Mouse (Mus musculus): ENCODE measurements around the gene Apol6. TPM values are rescaled to one million over a fixed set of nuclear protein-coding genes. Genes with fewer than 3 reads are reported as not detected.

Gene Apol6
- polyA plus RNA-seq, 1 experiment = not detected

- no peak for TF ChIP-seq POLR2A (IDR thresholded peaks at IDR 0.05; ENCODE audit: insufficient read depth, low read depth, low read length)
- no peak for TF ChIP-seq CTCF (IDR thresholded peaks at IDR 0.05; ENCODE audit: insufficient read depth, low read depth, low read length)
- H3K4me3 ChIP-seq (ENCODE audit: insufficient read depth, low read depth, low read length) = no peak overlapping the region
- peaks cover 25% of the 10 kb centered on the region for H3K4me1 ChIP-seq (ENCODE audit: control insufficient read depth, insufficient read depth, low read length)
- 93% methylated on average over 3 of the region's 3 CpGs for WGBS
- H3K27ac ChIP-seq (ENCODE audit: insufficient read depth, low read depth, low read length) = no peak overlapping the region
These were observed 17.4 kb upstream of the Apol6 start for GRCm38 (mm10) chr15:77027117-77027516.

GRCm38 (mm10) chr15:77027675-77028074, 16.9 kb upstream of the Apol6 start:
- Histone ChIP-seq H3K4me1 (ENCODE audit: control insufficient read depth, insufficient read depth, low read length) (peaks cover 25% of the 10 kb centered on the region), H3K27ac (ENCODE audit: insufficient read depth, low read depth, low read length) (no peak overlapping the region), H3K4me3 (ENCODE audit: insufficient read depth, low read depth, low read length) (no peak overlapping the region)
- WGBS = 75% methylated on average over 6 of the region's 6 CpGs
- TF ChIP-seq CTCF (IDR thresholded peaks at IDR 0.05; ENCODE audit: insufficient read depth, low read depth, low read length) = no peak
- no peak for TF ChIP-seq POLR2A (IDR thresholded peaks at IDR 0.05; ENCODE audit: insufficient read depth, low read depth, low read length)

GRCm38 (mm10) chr15:77029331-77029991, 15.1 kb upstream of the Apol6 start:
- no peak for TF ChIP-seq POLR2A (IDR thresholded peaks at IDR 0.05; ENCODE audit: insufficient read depth, low read depth, low read length)
- no peak; the same call in 1 of the 2 replicates for TF ChIP-seq CTCF (IDR thresholded peaks at IDR 0.05; ENCODE audit: insufficient read depth, low read depth, low read length)
- H3K4me1 ChIP-seq (ENCODE audit: control insufficient read depth, insufficient read depth, low read length) = peaks cover 28% of the 10 kb centered on the region
- no peak overlapping the region for H3K27ac ChIP-seq (ENCODE audit: insufficient read depth, low read depth, low read length)
- WGBS = 22% methylated on average over 7 of the region's 7 CpGs
- H3K4me3 ChIP-seq (ENCODE audit: insufficient read depth, low read depth, low read length) = no peak overlapping the region

- WGBS = 64% methylated on average over 3 of the region's 3 CpGs
- H3K4me1 ChIP-seq (ENCODE audit: control insufficient read depth, insufficient read depth, low read length) = peaks cover 28% of the 10 kb centered on the region
- no peak overlapping the region for H3K4me3 ChIP-seq (ENCODE audit: insufficient read depth, low read depth, low read length)
- no peak overlapping the region for H3K27ac ChIP-seq (ENCODE audit: insufficient read depth, low read depth, low read length)
- TF ChIP-seq POLR2A (IDR thresholded peaks at IDR 0.05; ENCODE audit: insufficient read depth, low read depth, low read length) = no peak
These were observed 13.3 kb upstream of the Apol6 start for GRCm38 (mm10) chr15:77031271-77031670.

GRCm38 (mm10) chr15:77034526-77034925, 10.0 kb upstream of the Apol6 start:
- Histone ChIP-seq H3K4me1 (ENCODE audit: control insufficient read depth, insufficient read depth, low read length) (peaks cover 38% of the 10 kb centered on the region), H3K27ac (ENCODE audit: insufficient read depth, low read depth, low read length) (no peak overlapping the region), H3K4me3 (ENCODE audit: insufficient read depth, low read depth, low read length) (no peak overlapping the region)
- WGBS = 76% methylated on average over 6 of the region's 6 CpGs
- TF ChIP-seq POLR2A (IDR thresholded peaks at IDR 0.05; ENCODE audit: insufficient read depth, low read depth, low read length) = no peak

- TF ChIP-seq CTCF (IDR thresholded peaks at IDR 0.05; ENCODE audit: insufficient read depth, low read depth, low read length) (no peak), POLR2A (IDR thresholded peaks at IDR 0.05; ENCODE audit: insufficient read depth, low read depth, low read length) (no peak)
- WGBS = 84% methylated on average over 3 of the region's 3 CpGs
- peaks cover 35% of the 10 kb centered on the region for H3K4me1 ChIP-seq (ENCODE audit: control insufficient read depth, insufficient read depth, low read length)
- H3K4me3 ChIP-seq (ENCODE audit: insufficient read depth, low read depth, low read length) = no peak overlapping the region
- H3K27ac ChIP-seq (ENCODE audit: insufficient read depth, low read depth, low read length) = peak overlapping the region; percentile 99
These were observed 8.9 kb upstream of the Apol6 start for GRCm38 (mm10) chr15:77035643-77036042.

GRCm38 (mm10) chr15:77036320-77036988, 8.1 kb upstream of the Apol6 start:
- WGBS = 62% methylated on average over 11 of the region's 11 CpGs
- TF ChIP-seq POLR2A (IDR thresholded peaks at IDR 0.05; ENCODE audit: insufficient read depth, low read depth, low read length) (no peak), CTCF (IDR thresholded peaks at IDR 0.05; ENCODE audit: insufficient read depth, low read depth, low read length) (no peak)
- peak overlapping the region; percentile 99 for H3K27ac ChIP-seq (ENCODE audit: insufficient read depth, low read depth, low read length)
- H3K4me3 ChIP-seq (ENCODE audit: insufficient read depth, low read depth, low read length) = no peak overlapping the region
- H3K4me1 ChIP-seq (ENCODE audit: control insufficient read depth, insufficient read depth, low read length) = peaks cover 35% of the 10 kb centered on the region

- Histone ChIP-seq H3K27ac (ENCODE audit: insufficient read depth, low read depth, low read length) (peak overlapping the region; percentile 99), H3K4me3 (ENCODE audit: insufficient read depth, low read depth, low read length) (no peak overlapping the region), H3K4me1 (ENCODE audit: control insufficient read depth, insufficient read depth, low read length) (peaks cover 35% of the 10 kb centered on the region)
- 20% methylated on average over 2 of the region's 2 CpGs for WGBS
- TF ChIP-seq POLR2A (IDR thresholded peaks at IDR 0.05; ENCODE audit: insufficient read depth, low read depth, low read length) = no peak
- no peak for TF ChIP-seq CTCF (IDR thresholded peaks at IDR 0.05; ENCODE audit: insufficient read depth, low read depth, low read length)
These were observed 7.6 kb upstream of the Apol6 start for GRCm38 (mm10) chr15:77036989-77037277.

GRCm38 (mm10) chr15:77037278-77038161, 7.0 kb upstream of the Apol6 start:
- no peak for TF ChIP-seq POLR2A (IDR thresholded peaks at IDR 0.05; ENCODE audit: insufficient read depth, low read depth, low read length)
- no peak for TF ChIP-seq CTCF (IDR thresholded peaks at IDR 0.05; ENCODE audit: insufficient read depth, low read depth, low read length)
- no peak overlapping the region for H3K4me3 ChIP-seq (ENCODE audit: insufficient read depth, low read depth, low read length)
- 9% methylated on average over 11 of the region's 11 CpGs for WGBS

More at GRCm38 (mm10) chr15:77037278-77038161, 7.0 kb upstream of the Apol6 start:
- Histone ChIP-seq H3K27ac (ENCODE audit: insufficient read depth, low read depth, low read length) (peak overlapping the region; percentile 99), H3K4me1 (ENCODE audit: control insufficient read depth, insufficient read depth, low read length) (peaks cover 35% of the 10 kb centered on the region)

All from olfactory bulb, adult 2 months (tissue).